Mouse (Mus musculus): Measurements from ENCODE around the gene Tom1.

Tom1 gene

GRCm38 (mm10) chr8:75042974-75043373 lies 9.5 kb downstream of the Tom1 start:
- no peak for DNase-seq (ENCODE audit: low spot score)

- DNase-seq (ENCODE audit: low spot score) = no peak
Measured at GRCm38 (mm10) chr8:75046303-75046702, 12.8 kb downstream of the Tom1 start.

- DNase-seq (ENCODE audit: low spot score) = no peak
Measured at GRCm38 (mm10) chr8:75047784-75048183, 14.3 kb downstream of the Tom1 start.

DNA sequence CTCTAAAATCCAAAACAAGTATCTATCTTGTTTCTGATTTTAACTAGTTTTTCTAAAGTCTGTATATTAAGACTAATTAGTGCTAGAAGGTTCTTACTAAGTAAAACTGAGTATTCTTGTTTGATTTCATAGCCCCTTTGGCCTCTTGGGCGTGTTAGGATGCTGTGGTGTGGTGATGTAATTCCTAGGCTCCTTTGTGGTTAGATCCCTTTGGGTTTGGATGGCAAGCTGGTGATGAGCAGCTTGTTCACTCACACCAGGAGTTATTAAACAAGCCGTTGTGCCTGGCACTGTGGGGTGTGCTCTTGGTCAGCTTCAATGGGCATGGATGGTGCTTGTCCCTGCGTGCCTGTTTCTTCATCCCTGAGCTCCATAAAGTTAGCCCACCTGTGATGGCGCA lies 19.8 kb downstream of the Tom1 start:
- no peak for DNase-seq (ENCODE audit: low spot score)

GRCm38 (mm10) chr8:75055673-75056072 lies 22.2 kb downstream of the Tom1 start:
- no peak for DNase-seq (ENCODE audit: low spot score)

DNA sequence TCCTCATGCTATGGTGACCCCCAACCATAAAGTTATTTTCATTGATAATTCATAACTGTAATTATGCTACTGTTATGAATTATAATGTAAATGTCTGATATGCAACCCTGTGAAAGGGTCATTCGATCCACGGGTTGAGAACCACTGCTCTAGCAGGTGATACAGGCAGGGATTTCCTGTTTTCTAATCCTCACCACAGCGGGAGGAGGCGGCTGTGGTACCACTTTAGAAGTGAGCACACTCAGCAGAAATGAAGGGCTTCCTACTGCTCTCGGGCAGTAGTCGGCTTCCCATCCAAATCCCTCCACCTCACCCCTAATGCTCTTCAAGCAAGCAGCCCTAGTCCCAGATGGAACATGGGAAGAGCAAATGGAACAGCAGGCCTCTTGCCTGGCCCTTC lies 26.5 kb downstream of the Tom1 start:
- DNase-seq (ENCODE audit: low spot score) = no peak

DNA sequence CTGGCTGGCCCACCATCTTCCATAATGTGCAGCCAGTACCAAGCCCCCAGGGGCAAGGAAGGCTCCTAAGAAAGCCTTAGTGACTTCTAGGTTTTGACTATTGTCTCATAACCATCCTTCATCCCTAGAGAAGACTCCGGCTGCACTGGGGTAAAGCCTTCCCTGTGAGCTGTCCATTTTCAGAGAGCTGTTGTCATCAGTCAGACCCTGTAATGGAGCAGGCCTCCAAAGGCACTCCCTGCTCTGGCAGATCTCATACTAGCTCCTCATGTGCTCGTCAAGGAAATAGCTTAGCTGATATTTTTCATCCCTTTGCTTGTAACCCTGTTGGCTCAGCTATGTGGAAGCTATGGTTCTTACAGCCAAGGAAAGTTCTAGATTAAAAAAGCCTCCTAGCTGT lies 27.3 kb downstream of the Tom1 start:
- no peak for DNase-seq (ENCODE audit: low spot score)

GRCm38 (mm10) chr8:75063290-75063689 lies 29.8 kb downstream of the Tom1 start:
- DNase-seq (ENCODE audit: low spot score) = no peak

DNA sequence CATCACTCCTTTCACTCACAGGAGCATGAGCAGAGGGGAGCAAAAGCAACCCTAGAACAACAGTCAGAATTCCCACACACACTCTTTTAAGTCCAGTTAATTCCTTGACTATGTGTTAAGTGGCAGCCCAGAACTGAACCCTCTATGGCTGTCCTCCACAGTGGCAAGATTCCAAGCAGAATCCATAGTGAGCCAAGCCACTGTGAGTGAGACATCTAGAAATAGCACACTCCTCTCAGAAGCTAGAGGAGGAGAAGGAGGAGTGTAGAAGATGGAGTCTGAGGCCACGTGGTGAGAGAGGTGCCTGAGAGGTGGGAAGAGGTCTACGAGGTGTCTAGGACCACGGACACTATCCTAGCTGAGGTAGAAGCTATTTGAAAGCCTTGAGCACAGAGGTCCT lies 31.3 kb downstream of the Tom1 start:
- no peak for DNase-seq (ENCODE audit: low spot score)

- DNase-seq (ENCODE audit: low spot score) = no peak
Measured at GRCm38 (mm10) chr8:75067287-75067686, 33.8 kb downstream of the Tom1 start.

DNA sequence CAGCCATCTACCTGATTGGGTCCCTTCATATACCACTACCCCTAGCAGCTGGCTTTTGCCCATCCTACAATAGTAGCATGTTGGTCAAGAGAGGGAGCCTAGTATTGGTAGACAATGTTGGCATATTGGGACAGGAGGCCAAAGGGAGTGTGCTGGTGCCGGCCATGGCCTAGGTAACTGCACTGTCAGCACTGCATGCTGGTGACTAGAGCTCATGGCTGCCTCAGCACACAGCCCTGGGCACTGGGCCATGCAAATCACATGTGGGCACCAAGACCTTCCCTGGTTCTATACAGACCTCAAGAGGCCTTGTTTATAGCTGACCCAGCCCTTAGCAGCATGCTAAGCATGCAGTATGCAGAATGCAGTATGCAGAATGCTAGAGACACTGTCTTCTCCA lies 36.8 kb downstream of the Tom1 start:
- no peak for DNase-seq (ENCODE audit: low spot score)

DNA sequence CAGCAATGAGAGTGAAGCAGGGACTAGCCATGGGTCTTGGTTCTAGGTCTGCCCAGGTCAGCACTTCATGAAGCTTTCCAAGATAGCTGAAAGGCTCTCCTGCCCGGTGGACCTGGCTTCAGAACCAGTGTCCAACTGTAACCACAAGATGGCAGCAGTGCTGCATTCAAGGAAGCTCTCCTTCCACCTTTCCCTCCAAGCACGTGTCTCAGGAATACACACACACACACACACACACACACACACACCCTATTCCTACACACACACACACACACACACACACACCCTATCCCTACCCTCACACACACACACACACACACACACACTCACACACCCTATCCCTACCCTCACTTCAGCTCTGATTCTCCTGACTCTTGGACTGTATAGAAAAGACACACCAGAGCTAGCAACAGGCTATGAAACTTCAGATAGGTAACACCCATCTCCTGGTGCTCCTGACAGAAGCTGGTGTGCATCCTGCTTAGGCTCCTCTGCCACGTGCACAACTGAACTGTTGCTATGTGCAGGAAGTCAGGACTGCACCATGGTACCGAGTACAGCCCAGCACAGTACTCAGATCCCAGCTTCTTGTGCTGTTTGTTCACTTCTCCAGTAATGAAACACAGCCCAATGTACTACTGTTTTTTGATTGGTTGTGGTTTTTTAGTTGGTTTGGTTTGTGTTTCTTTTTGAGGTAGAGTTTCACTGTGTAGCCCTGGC lies 38.3 kb downstream of the Tom1 start:
- DNase-seq (ENCODE audit: low spot score) = peak; percentile 77

DNA sequence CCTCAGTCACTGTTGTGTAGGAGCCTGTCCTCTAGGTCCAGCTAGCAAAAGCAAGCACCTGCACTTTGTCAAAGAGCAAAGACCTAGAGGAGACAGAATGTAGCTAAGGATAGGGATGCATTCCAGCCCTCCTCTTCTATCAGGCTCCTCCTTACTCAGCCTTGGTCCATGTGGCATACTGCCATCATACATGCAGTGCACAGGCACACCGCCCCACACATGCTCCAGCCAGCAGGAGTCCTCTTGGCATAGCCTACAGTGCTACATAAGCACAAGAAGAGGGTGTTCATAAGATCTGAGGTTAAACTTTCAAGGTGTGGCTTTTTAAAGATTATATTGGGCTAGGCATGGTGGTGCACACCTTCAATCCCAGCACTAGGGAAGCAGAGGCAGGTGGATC lies 41.4 kb downstream of the Tom1 start:
- DNase-seq (ENCODE audit: low spot score) = no peak

DNA sequence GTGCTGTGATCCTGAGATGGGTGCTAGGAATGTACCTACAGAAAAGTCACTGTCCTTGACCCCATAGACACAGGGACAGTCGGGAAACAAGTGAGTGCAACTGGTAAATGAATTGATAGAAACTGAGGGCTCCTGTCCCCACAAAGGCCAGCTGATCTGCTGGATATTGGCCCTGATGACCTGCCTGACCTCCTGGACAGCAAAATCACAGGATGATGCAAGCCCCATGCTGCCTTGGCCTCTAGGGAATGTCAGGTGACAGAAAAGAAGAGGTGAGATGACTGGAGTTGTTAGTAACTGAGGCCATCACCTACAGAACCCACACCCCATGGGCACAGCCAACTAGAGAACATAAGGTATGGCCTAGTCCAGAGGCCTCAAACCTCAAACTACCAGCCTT lies 44.7 kb downstream of the Tom1 start:
- DNase-seq (ENCODE audit: low spot score) = peak; percentile 24

- DNase-seq (ENCODE audit: low spot score) = no peak
Measured at GRCm38 (mm10) chr8:75078851-75079250, 45.3 kb downstream of the Tom1 start.

DNA sequence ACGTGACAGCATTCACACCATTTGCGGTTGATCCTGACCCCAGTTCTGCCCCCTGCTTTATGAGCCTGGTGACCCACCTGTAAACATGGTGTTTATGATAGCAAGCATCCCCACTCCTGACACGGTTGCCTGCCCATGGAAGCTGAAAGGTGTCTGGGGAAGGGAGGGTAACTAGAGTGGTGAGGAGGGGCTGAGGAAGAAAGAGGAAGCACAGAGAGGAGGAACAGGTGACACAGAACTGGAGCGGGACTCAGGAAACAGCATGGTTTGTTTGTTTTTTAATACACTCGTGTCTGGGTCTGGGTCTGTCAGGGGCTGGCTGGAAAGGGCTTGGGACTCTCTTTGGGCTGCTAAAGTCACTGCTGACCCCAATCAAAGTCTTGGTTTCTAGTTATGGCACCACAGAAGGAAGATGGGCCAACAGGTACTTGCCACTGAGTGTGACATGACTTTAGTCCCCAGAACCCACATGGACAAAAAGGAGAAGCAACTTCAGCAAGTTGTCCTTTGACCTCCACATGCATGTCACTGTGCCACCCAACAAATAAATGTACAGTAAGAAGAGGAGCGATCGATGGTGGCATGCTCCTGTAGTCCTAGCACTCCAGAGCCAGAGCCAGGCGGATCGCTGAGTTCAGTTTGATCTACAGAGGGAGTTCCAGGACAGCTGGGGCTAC lies 48.0 kb downstream of the Tom1 start:
- DNase-seq (ENCODE audit: low spot score) = no peak

- no peak for DNase-seq (ENCODE audit: low spot score)
Measured at GRCm38 (mm10) chr8:75082181-75082805, 48.8 kb downstream of the Tom1 start.

DNA sequence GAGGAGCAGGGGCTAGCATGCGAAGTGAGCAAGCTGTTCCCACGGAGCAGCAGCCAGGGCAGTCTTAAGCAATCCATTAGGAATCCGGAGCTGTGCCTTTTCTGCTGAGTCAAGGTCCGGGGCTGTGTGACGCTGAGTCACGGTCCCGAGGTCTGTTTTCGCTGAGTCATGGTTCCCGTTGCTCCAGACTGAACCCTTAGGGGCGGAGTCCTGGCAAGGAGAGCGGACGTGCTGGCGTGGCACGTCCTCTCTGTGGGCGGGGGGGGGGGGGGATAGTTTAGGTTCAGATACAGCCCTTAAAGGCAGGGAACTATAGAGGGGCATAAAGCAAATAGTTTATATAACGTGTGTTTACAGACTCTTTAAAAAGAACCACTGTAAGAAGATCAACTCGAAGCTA lies 50.3 kb downstream of the Tom1 start:
- peak; percentile 96 for DNase-seq (ENCODE audit: low spot score)

- DNase-seq (ENCODE audit: low spot score) = peak; percentile 27
Measured at GRCm38 (mm10) chr8:75084382-75085064, 51.0 kb downstream of the Tom1 start.

DNA sequence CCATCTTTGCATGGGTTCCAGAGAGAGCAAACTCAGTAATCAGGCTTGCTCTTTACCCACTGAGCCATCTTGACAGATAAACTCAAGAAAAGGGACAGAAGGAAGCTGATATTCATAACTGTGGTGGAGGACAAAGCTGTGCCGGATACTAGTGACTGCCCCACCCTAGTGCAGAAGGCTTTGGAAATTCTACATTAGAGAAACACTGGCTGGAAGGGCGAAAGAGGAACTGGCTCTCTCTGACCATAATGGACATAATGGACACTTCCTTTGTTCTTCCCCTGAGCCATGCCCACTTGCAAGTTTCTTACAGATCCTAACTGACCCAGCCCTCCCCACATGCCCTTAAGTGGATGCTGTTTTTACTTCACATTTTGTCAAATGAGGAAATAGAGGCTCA lies 52.5 kb downstream of the Tom1 start:
- no peak for DNase-seq (ENCODE audit: low spot score)

DNA sequence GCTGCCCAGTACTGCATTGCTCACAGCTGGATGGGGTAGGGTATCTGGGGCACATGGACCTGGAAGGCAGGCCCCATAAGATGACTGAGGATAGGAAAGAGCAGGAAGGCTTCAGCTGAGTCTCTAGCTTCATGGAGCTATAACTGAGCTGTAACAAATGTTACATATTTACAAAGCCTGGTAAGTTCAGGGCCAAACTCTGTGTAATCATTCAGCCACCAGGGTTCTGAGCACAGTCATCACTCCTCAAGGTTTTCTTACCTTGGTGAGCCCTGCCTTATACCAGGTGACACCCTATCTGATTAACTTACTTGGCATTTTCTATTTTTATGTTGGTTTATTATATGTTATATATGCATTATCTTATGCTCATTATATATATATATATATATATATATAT lies 53.6 kb downstream of the Tom1 start:
- no peak for DNase-seq (ENCODE audit: low spot score)

DNA sequence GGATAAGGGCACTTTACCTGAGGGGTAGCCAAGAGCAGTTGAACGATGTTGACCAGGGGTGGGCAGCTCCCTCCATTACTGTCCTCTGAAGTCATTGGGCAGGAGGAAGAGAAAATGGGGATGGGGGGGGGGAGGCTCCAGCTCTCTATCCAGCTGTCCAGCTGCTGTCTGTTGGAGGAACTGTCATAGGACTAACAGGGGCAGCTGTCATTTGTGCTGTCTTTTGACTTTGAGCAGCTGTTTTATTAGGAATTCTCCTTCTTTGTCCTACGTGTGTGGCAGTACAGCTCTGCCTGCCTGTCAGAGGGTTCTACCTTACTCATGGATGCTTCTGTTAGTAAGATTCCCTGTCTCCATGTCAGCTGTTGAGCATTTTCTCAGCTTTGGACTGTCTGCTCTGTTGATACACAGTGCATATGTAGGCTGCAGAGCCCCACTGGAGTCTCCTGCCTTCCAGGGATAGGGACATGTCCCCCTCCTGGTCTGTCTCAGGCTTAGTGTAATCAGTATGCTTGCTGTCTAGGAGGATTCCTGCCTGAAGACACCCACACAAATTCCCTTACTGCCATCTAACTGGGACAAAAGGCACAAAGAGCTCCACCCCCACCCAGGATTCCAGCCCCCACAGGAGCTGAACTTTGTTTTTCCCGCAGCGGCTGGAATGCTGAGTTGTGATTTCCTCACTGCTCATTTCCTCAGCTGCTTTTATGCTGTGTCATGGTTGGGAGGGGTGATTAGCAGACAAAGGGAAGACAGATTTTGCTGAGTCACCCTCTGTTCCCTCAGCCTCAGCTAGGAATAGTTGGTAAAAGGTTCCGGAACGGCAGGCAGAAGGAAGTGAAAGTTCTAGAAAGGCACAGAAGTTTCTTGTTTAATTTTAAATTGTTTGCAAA lies 55.7 kb downstream of the Tom1 start:
- peak; percentile 91 for DNase-seq (ENCODE audit: low spot score)
